Mouse (Mus musculus) CH12.LX (cell line): ENCODE measurements around the gene Alox12b. TPM values are rescaled to one million over a fixed set of nuclear protein-coding genes. Genes with fewer than 3 reads are reported as not detected.

ENCODE experiments used
- DNase-seq: peaks from one replicate; pipeline ENCODE4 v3.0.0-alpha.2; 2013; ENCODE audit errors: extremely low read depth
- H3K27ac ChIP-seq: 2 replicates; pipeline ENCODE4 v1.5.1; 2012; ENCODE audit warnings: low read depth, mild to moderate bottlenecking, control low read depth, moderate library complexity; ENCODE audit not compliant: insufficient read depth
- H3K27me3 ChIP-seq: replicated peaks from 2 replicates; pipeline ENCODE3; 2012; ENCODE audit warnings: inconsistent platforms
- H3K36me3 ChIP-seq, 2 experiments: replicated peaks in 1 of 2; 2 replicates each; pipeline versions ENCODE3 to v1.6.1; 2012; ENCODE audit warnings: inconsistent platforms in 1 of 2, low read length in 1 of 2, mild to moderate bottlenecking in 1 of 2, mixed read lengths in 1 of 2, moderate library complexity in 1 of 2; ENCODE audit not compliant: control insufficient read depth in 1 of 2, insufficient read depth in 1 of 2
- H3K4me1 ChIP-seq, 2 experiments: 2 replicates each; pipeline ENCODE4 v1.6.1; 2012; ENCODE audit warnings: inconsistent platforms in 1 of 2, moderate library complexity in 1 of 2; ENCODE audit not compliant: insufficient read depth in 2 of 2, control insufficient read depth in 1 of 2
- H3K4me2 ChIP-seq: 2 replicates; pipeline ENCODE4 v1.6.1; 2012; ENCODE audit warnings: low read depth, mild to moderate bottlenecking, control low read depth; ENCODE audit not compliant: poor library complexity, insufficient read depth, severe bottlenecking
- H3K4me3 ChIP-seq, 3 experiments: fragments of 150-350 bp in 1 of 3; sonication (generic) in 1 of 3; replicated peaks in 1 of 3; 2 replicates each; pipeline versions ENCODE3 to v1.5.1; 2011 to 2012; ENCODE audit warnings: low read depth in 2 of 3, low read length in 2 of 3, mild to moderate bottlenecking in 2 of 3, moderate library complexity in 2 of 3, control low read depth in 1 of 3, improper control_type of control experiment in 1 of 3, inconsistent platforms in 1 of 3, mixed read lengths in 1 of 3; ENCODE audit not compliant: poor library complexity in 1 of 3
- H3K79me2 ChIP-seq: replicated peaks from 2 replicates; pipeline ENCODE4 v1.6.1; 2012; ENCODE audit warnings: mild to moderate bottlenecking, moderate library complexity; ENCODE audit not compliant: control insufficient read depth, poor library complexity, insufficient read depth, severe bottlenecking; ENCODE audit errors: extremely low read depth
- H3K9ac ChIP-seq: 2 replicates; pipeline ENCODE4 v1.6.1; 2012; ENCODE audit warnings: low read depth, mild to moderate bottlenecking, control low read depth, moderate library complexity; ENCODE audit not compliant: insufficient read depth
- H3K9me3 ChIP-seq: replicated peaks from 2 replicates; pipeline ENCODE3; 2012; ENCODE audit warnings: low read length, inconsistent platforms, mixed read lengths
- BHLHE40 ChIP-seq: IDR thresholded peaks from 2 replicates; pipeline ENCODE4 v1.6.1; 2011; ENCODE audit warnings: mild to moderate bottlenecking, low read depth, low read length, improper control_type of control experiment
- CHD1 ChIP-seq: IDR thresholded peaks from 2 replicates; pipeline ENCODE4 v1.6.1; 2012; ENCODE audit warnings: low read depth, low read length, improper control_type of control experiment, inconsistent platforms
- E2F4 ChIP-seq: IDR thresholded peaks from 2 replicates; pipeline ENCODE4 v1.6.1; 2011; ENCODE audit warnings: low read depth, low read length, improper control_type of control experiment; ENCODE audit not compliant: insufficient replicate concordance
- ELF1 ChIP-seq: IDR thresholded peaks from 2 replicates; pipeline ENCODE4 v1.6.1; 2014; ENCODE audit warnings: low read depth, mild to moderate bottlenecking, inconsistent platforms, low read length, improper control_type of control experiment
- EP300 ChIP-seq: IDR thresholded peaks from 2 replicates; pipeline ENCODE4 v1.6.1; 2011; ENCODE audit warnings: low read length, improper control_type of control experiment
- ETS1 ChIP-seq: conservative IDR thresholded peaks from 2 replicates; pipeline ENCODE4 v1.6.1; 2012; ENCODE audit warnings: low read depth, mild to moderate bottlenecking, inconsistent platforms, low read length, improper control_type of control experiment, moderate library complexity
- GABPA ChIP-seq: IDR thresholded peaks from 2 replicates; pipeline ENCODE4 v1.6.1; 2012; ENCODE audit warnings: low read depth, low read length, improper control_type of control experiment, inconsistent platforms; ENCODE audit not compliant: insufficient replicate concordance
- HCFC1 ChIP-seq: IDR thresholded peaks from 2 replicates; pipeline ENCODE4 v1.6.1; 2012; ENCODE audit warnings: low read depth, mild to moderate bottlenecking, inconsistent platforms, low read length, improper control_type of control experiment
- IRF4 ChIP-seq: IDR thresholded peaks from 2 replicates; pipeline ENCODE4 v1.6.1; 2014; ENCODE audit warnings: low read depth, mild to moderate bottlenecking, inconsistent platforms, low read length, improper control_type of control experiment
- JUN ChIP-seq: IDR thresholded peaks from 2 replicates; pipeline ENCODE4 v1.6.1; 2011; ENCODE audit warnings: low read depth, mild to moderate bottlenecking, low read length, improper control_type of control experiment, moderate library complexity; ENCODE audit not compliant: insufficient read depth
- JUND ChIP-seq: conservative IDR thresholded peaks from 2 replicates; pipeline ENCODE4 v1.6.1; 2011; ENCODE audit warnings: low read depth, low read length, improper control_type of control experiment
- KAT2A ChIP-seq: IDR thresholded peaks from 2 replicates; pipeline ENCODE4 v1.6.1; 2012; ENCODE audit warnings: low read length, improper control_type of control experiment, inconsistent platforms; ENCODE audit not compliant: insufficient replicate concordance
- MAFK ChIP-seq: IDR thresholded peaks from 2 replicates; pipeline ENCODE4 v1.6.1; 2011; ENCODE audit warnings: low read length, improper control_type of control experiment; ENCODE audit not compliant: insufficient replicate concordance
- MAZ ChIP-seq: IDR thresholded peaks from 2 replicates; pipeline ENCODE4 v1.6.1; 2012; ENCODE audit warnings: low read depth, mild to moderate bottlenecking, inconsistent platforms, low read length, improper control_type of control experiment, moderate library complexity
- MEF2A ChIP-seq: IDR thresholded peaks from 2 replicates; pipeline ENCODE4 v1.6.1; 2014; ENCODE audit warnings: low read depth, mild to moderate bottlenecking, inconsistent platforms, low read length, improper control_type of control experiment, borderline replicate concordance
- MXI1 ChIP-seq: IDR thresholded peaks from 2 replicates; pipeline ENCODE4 v1.6.1; 2011; ENCODE audit warnings: mild to moderate bottlenecking, low read depth, low read length, improper control_type of control experiment
- MYC ChIP-seq: IDR thresholded peaks from 2 replicates; pipeline ENCODE4 v1.6.1; 2011; ENCODE audit warnings: low read depth, mild to moderate bottlenecking, improper control_type of control experiment, low read length
- NELFE ChIP-seq: IDR thresholded peaks from 2 replicates; pipeline ENCODE4 v1.6.1; 2011; ENCODE audit warnings: low read depth, low read length, improper control_type of control experiment
- POLR2AphosphoS2 ChIP-seq: IDR thresholded peaks from 2 replicates; pipeline ENCODE4 v1.6.1; 2011; ENCODE audit warnings: low read depth, low read length, improper control_type of control experiment
- RCOR1 ChIP-seq: conservative IDR thresholded peaks from 2 replicates; pipeline ENCODE4 v1.6.1; 2012; ENCODE audit warnings: low read depth, mild to moderate bottlenecking, inconsistent platforms, low read length, improper control_type of control experiment
- SMC3 ChIP-seq: IDR thresholded peaks from 2 replicates; pipeline ENCODE4 v1.6.1; 2011; ENCODE audit warnings: low read depth, low read length, improper control_type of control experiment
- TBP ChIP-seq: conservative IDR thresholded peaks from 2 replicates; pipeline ENCODE4 v1.6.1; 2011; ENCODE audit warnings: low read depth, low read length, improper control_type of control experiment
- TCF12 ChIP-seq: IDR thresholded peaks from 2 replicates; pipeline ENCODE4 v1.6.1; 2014; ENCODE audit warnings: low read depth, mild to moderate bottlenecking, inconsistent platforms, low read length, improper control_type of control experiment
- USF1 ChIP-seq: IDR thresholded peaks from 2 replicates; pipeline ENCODE4 v1.6.1; 2014; ENCODE audit warnings: low read depth, mild to moderate bottlenecking, inconsistent platforms, low read length, improper control_type of control experiment
- ZMIZ1 ChIP-seq: IDR thresholded peaks from 2 replicates; pipeline ENCODE4 v1.6.1; 2012; ENCODE audit warnings: low read depth, mild to moderate bottlenecking, inconsistent platforms, low read length, improper control_type of control experiment
- ZNF384 ChIP-seq: IDR thresholded peaks from 2 replicates; pipeline ENCODE4 v1.6.1; 2012; ENCODE audit warnings: low read depth, low read length, improper control_type of control experiment, inconsistent platforms
- dilution Hi-C: fragments of 300-500 bp; cut with MboI; formaldehyde crosslinking; loops from 2 replicates; pipeline ENCODE4 v1.14.3; 2020; ENCODE audit warnings: low sequenced_read_pairs; ENCODE audit not compliant: extremely low pct_unique_long_range_greater_than_20kb, extremely low pct_ligation_motif_present
- in situ Hi-C: fragments of 300-500 bp; cut with MboI; formaldehyde crosslinking; loops from 3 replicates; pipeline ENCODE4 v1.14.3; 2019; ENCODE audit warnings: low sequenced_read_pairs, low pct_ligation_motif_present, low pct_unique_long_range_greater_than_20kb, mixed read lengths
- polyA plus RNA-seq: library from polyadenylated mRNA; unstranded; fragments of >175 nt; gene quantifications from 2 replicates; pipeline ENCODE4 v1.2.1, GENCODE M21; 2012; ENCODE audit warnings: low read depth; ENCODE audit not compliant: insufficient read length
- total RNA-seq, 2 experiments: library from RNA; depleted of rRNA; stranded (reverse); fragments of 300-350 nt in 1 of 2; fragments of >200 nt in 1 of 2; gene quantifications; 2 replicates each; pipeline ENCODE4 v1.2.3; 2012 to 2014

Alox12b gene
- total and polyA plus RNA-seq, 3 experiments, result not detected

DNA sequence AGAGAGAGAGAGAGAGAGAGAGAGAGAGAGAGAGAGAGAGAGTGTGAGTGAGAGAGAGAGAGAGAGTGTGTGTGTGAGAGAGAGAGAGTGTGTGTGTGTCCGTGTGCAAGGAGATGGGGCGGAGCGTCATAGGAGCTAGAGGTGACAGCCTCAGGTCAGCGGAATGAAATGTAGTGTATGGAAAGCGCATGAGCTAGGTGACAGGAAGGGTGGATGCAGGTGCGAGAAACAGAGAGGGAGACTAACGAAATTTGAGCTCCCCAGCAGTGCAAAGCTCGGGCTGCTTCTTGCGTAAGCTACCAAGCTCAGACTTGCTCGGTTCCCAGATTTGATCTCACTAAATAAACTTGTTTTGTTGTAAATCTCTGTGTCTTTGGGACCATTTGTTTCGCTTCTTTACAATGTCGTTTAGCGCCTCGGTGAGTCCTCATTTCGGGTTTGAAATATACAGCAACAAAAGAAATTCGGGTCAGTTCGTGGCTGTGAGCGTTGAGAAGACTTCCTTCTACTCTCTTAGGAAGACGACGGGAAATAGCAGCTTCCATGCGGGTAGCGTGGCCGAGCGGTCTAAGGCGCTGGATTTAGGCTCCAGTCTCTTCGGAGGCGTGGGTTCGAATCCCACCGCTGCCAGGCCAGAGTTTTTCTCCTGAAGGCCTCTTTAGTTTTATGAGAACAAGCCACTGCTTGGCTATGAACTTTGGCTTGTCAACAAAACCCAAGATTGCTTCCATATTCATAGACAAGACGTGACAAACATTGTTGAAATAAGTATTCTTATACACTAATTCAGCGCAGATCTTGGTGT is 32.9 kb upstream of the Alox12b start (continued):
- TF ChIP-seq USF1, result no peak
- TF ChIP-seq ZMIZ1, result no peak
- TF ChIP-seq SMC3, result peak; percentile 26; the same call in 1 of the 2 replicates
- TF ChIP-seq MXI1, result 0 out of 2 replicates have a peak, but pooled peaks have one; percentile 71
- TF ChIP-seq NELFE, result no peak
- TF ChIP-seq TCF12, result no peak

DNA sequence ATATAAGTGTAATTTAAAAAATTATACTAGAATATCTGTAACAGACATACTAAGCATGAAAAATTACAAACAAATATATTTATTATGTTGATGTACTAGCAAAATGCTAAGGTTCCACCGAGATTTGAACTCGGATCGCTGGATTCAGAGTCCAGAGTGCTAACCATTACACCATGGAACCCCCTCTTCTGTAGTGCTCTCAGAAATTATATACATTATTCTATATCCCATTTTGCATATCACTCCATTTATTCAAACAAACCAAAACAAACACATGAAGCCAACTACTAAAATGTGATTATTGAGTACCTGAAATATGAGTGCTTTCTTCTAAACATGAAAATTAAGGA is 32.3 kb upstream of the Alox12b start:
- dilution Hi-C loops, result no loop called here
- in situ Hi-C loops, result no loop called here
- H3K27me3 ChIP-seq, result peaks cover 68% of the 10 kb centered on the region
- H3K4me2 ChIP-seq, result no peak overlapping the region
- peak overlapping the region in 2 of 3 experiments; percentile 69 to 97 for H3K4me3 ChIP-seq
- no peak overlapping the region for H3K9ac ChIP-seq
- no peaks in the 10 kb centered on the region for H3K9me3 ChIP-seq
- H3K79me2 ChIP-seq, result no peaks in the 10 kb centered on the region
- no peaks in the 10 kb centered on the region for H3K36me3 ChIP-seq
- peaks cover 3 to 39% of the 10 kb centered on the region in 2 experiments for H3K4me1 ChIP-seq
- H3K27ac ChIP-seq, result no peak overlapping the region
- TF ChIP-seq IRF4 (no peak), HCFC1 (no peak), JUND (no peak; the same call in 1 of the 2 replicates), ELF1 (peak; percentile 88), MAFK (peak; percentile 74; the same call in 1 of the 2 replicates), TBP (peak; percentile 99), KAT2A (no peak)
- DNase-seq, result no peak

DNA sequence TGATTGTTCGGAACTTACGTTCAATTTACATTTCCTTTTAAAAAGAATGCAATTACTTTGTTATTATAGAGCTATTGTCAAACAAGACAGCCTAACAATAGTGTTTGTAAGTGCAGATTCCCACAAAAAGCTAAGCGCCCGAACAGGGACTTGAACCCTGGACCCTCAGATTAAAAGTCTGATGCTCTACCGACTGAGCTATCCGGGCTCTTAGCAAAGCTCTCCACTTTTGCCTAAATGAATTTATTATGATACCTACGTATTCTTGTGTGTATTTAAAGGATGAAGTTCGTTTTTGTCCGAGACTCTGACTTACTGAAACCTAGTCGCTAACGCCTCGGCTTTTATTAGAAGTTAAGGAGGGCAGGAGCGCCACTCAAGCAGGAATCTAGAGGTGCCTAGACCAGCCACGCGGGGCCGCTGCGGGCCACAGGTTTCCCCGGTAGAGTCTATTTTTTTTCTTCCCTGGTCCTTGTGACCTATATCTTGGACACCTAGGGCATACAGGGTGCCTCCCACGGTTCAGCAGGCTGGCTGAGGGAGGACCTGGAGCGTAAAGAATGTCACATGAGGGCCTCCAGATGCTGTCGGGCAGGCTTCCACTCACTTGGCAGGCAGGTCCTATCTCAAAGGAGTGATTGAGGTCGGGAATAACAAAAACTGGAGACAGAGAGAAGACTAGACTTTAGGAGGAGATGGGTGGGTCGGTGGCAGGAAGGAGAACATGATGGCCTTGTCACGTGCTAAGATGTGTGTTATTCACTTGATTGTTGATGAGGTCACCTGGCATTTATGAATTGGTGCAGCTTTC is 31.5 kb upstream of the Alox12b start:
- peaks cover 3 to 31% of the 10 kb centered on the region in 2 experiments for H3K4me1 ChIP-seq
- H3K27ac ChIP-seq, result peak overlapping the region; percentile 31
- peak overlapping the region; percentile 89 for H3K4me2 ChIP-seq
- in situ Hi-C loops (no loop called here), dilution Hi-C loops (no loop called here)
- no peaks in the 10 kb centered on the region for H3K9me3 ChIP-seq
- H3K9ac ChIP-seq, result peak overlapping the region; percentile 51; the same call in 1 of the 2 replicates
- H3K4me3 ChIP-seq, result peak overlapping the region; percentile 62 to 78 (median 65)
- DNase-seq, result peak; percentile 96
- no peaks in the 10 kb centered on the region for H3K36me3 ChIP-seq
- peaks cover 68% of the 10 kb centered on the region for H3K27me3 ChIP-seq
- no peaks in the 10 kb centered on the region for H3K79me2 ChIP-seq
- TF ChIP-seq E2F4 (peak; percentile 93), HCFC1 (no peak), BHLHE40 (peak; percentile 88), JUN (no peak), MEF2A (peak; percentile 73), ETS1 (0 out of 2 replicates have a peak, but pooled peaks have one; percentile 25), ELF1 (peak; percentile 99), IRF4 (no peak), MYC (peak; percentile 32; the same call in 1 of the 2 replicates), RCOR1 (no peak), ZNF384 (peak; percentile 97), JUND (no peak; the same call in 1 of the 2 replicates), MAZ (no peak), CHD1 (no peak), GABPA (no peak), POLR2AphosphoS2 (no peak), EP300 (no peak)
